Mouse (Mus musculus) layer of hippocampus, adult 18-20 months (tissue): ENCODE measurements around the gene Lrp6. TPM values are rescaled to one million over a fixed set of nuclear protein-coding genes. Genes with fewer than 3 reads are reported as not detected.
A peak's percentile ranks its signal among the peaks of the same experiment; 100 is the strongest.

Source experiments
- DNase-seq, 2 experiments: peaks; one replicate each; pipeline ENCODE4 v3.0.0; 2022; ENCODE audit warnings: low spot score in 2 of 2
- total RNA-seq, 2 experiments: library from RNA; stranded (reverse); gene quantifications; 2 replicates each; pipeline ENCODE4 v1.2.3; 2021

Gene Lrp6
- total RNA-seq, 2 experiments from 2014 or later = 48.8 to 52.6 TPM

DNA sequence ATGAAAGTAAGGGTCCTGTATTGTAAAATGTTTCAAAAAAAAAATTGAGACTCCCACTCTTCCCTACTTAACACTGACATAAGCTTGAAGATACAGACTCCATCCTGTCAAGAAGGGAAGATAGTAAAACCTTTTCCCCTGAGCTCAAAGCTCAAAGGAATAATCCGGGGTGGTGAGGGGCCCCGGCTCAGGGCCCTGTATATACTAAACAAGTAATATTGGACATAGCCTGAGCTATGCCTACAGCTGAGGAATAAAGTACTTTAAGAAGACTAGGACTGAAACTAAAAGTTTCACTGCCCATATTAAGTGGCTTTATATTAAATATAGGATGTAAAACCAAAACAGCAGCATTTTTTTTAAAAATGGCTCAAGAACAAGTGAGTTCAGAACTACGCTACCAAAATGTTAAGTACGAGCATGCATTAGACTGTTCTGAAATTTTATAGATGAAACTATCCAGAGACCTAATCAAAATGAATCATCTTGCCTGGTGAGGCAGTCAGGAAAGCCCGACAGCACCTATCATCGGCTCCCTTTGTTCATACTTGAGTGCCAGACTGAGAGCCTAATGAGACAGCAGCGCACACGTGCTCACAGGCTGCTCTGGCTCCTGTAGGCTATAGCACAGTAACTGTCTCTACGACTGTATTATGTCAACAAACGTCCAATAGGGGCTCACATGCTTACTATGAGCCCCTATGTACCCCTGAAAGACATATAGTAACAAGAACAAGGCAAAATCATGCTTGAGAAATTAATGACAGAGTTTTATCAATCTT is 66.2 kb downstream of the Lrp6 start:
- DNase-seq = no peak

DNA sequence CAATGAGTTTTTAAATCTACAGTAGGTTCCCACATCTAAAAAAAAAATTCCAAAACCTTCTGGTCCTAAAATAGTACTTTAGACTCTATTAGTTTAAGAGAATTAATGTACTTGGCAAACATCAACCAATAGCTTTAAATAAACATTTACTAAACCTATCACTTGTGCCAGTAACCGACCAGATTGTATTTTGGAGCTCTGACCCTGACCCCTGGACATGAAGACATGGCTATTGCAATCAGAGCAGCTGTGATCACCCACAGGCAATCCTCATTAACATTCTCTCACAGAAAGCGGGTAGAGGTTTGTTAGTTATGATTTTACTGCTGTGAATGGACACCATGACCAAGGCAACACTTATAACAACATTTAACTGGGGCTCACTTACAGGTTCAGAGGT is 67.7 kb downstream of the Lrp6 start:
- DNase-seq = no peak

DNA sequence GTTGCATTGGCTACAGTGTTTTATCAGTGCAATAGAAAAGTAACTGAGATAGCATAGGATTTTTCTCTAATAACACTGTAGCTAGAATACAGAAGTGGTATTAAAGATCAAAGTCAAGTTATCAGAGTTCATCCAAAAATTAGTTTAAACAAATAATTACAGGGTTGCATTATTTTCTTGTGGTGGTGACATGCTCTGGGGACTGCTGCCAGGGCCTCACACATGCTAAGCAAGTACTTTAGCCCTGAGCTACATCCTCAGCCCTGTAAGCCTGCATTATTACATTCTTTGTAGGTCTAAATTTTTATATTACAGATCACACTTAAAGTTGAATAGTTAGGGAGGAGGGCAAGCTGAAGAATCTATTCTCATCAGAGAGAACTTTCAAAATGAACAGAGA is 68.2 kb downstream of the Lrp6 start:
- no peak for DNase-seq

DNA sequence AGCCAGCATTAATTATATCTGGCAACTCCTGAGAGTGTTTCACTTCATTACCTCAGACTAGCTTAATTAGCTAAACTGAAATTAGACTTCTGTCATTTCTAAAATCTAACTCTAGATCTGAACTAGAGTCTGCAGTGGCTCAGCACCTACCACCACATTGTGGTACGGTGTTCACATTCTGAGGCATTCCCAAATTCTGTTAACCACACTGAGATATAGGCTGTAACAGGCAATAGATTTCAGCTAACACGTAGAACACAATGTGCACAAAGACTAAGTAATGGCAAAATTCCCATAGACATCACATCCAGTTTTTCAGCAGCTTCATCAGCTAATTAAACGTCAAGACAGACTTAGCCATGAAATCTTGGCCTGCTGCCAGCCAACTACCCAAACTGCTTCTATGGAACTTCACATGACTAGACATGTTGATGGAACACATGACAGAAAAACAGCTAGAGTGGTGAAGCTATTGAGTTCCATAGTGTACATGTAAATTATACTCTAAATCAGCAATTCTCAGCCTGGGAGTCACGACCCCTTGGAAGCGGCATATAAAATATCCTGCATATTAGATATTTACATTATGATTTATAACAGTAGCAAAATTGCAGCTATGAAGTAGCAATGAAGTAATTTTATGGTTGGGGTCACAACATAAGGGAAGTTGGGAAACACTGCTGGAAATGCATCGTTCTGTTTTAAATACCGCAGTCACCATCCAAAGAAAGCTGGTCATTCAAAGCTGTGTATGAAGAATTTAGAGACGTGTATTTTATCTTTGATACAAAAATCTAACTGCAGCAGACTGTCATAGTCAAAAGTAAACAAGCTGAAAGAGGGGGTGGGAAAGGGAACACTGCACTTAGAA is 71.7 kb downstream of the Lrp6 start:
- DNase-seq = peak in 1 of 2 experiments; percentile 66

DNA sequence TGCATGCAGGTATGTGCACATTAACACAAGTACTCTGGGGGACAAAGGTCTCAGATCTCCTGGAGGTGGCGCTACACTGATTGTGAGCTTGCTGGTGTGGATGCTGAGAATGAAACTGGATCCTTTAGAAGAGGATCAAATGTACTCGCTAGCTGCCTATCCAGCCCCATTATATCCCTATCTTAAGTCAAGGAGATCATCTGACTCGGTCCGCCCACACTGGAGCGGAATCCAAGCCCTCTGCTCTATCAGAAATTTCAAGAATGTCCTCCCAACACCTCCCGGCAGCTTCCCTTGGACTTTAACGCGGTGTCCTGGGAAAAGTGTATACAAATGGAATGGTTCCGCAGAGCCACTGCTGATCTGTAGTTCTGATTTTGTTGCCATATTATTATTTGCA is 77.1 kb downstream of the Lrp6 start:
- no peak for DNase-seq

DNA sequence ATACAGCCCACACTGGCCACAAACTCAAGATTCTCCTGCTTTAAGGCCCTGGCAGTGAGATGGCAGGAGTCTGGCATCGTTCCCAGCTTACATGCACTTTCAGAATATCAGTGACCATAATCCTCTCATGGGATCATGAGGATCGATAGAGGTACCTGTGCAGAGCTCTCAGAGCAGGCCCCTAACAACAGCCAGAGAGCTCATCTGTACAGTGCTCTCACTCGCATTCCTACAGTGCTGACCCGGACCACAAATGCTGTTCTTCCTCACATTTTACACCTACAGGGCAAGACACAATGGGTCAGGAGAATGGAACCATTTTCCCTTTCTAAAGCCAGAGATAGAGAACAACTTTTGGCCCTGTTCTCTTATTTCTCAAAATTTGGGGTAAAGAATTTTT is 77.6 kb downstream of the Lrp6 start:
- no peak for DNase-seq

DNA sequence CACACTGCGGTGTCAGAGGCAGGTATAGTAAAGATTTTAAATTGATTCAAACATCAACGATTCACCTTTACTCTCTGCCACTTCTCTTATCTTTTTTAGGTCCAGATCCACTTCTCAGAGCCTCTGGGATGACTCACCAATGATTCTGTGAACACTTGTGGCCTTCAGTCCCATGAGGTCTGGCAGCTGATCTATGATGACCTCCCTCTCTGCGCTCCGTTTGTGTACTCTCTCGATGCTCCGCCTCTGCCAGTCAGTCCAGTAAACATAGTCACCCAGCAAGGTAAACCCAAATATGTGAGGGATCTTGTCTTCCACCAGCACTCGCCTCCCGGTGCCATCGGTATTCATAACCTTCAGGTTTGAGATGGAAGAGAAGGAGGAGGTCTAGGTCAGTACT is 80.4 kb downstream of the Lrp6 start:
- no peak for DNase-seq

DNA sequence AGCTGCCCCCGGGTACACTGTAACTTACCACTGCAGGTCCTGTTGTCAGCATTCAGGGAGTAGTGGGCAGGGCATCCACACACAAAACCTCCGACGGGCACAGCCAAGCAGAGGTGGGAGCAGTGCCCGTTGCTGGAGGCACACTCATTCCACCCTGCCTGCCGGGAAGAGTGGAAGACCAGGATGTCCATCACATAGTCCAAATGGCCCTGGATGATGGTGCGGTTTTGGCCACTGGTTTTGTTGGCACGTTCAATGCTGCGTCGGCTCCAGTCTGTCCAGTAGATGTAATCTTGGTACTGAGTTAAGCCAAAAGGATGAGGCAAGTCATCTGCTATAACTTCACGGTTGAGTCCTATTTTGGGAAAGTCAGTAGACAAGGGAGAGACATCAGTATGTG is 87.3 kb downstream of the Lrp6 start:
- no peak for DNase-seq

DNA sequence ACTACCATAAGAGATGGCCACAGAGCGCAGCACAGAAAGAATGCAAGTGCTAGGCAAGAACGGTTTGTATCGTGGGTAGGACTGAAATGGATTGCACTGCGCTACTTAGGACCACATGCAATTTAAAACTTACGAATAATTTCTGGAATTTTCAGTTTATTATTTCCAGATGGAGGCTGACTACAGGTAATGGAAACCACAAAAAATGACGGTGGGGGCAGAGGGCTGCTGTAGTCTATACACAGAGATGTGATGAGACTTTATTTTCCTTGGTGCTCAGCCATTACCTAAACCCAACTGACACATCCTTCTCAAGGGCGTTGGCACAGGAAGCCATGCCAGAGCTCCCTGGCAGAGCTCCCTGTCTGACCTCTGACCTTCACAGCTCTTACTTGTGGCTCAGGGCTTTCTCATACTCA is 93.6 kb downstream of the Lrp6 start:
- DNase-seq = no peak

DNA sequence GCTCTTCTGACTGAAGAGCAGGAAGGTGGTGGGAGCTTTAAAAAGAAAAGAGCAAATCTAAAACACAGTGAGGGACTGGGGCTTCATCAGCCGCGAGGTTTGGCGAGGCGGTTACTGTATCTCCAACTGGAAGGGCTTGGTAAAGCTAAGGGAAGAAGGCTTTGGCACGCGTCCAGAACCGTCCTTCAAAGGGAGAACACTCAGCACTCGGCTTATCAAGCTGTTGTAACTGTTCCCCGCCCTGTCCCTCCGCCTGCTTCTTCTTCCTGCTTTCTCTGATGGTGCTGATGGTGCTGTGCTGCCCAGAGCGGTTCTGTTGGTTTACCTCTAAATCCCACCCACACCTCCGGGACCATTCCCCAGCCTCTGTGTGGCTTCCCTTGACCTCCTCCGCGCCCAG is 95.9 kb downstream of the Lrp6 start:
- DNase-seq = peak; percentile 54 to 78

DNA sequence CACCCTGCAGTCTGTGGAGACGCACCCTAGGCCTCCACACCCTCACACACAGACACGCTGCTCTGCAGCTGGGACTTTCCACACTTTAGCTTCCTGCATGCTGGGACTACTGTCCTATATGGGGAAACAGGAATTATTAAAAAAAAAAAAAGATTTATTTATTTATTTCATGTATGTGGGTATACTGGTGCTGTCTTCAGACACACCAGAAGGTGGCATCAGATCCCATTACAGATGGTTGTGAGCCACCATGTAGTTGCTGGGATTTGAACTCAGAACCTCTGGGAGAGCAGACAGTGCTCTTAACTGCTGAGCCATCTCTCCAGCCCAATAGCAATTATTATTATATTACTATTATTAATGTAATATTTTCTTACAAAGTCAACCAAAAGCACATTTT is 97.5 kb downstream of the Lrp6 start:
- no peak for DNase-seq

DNA sequence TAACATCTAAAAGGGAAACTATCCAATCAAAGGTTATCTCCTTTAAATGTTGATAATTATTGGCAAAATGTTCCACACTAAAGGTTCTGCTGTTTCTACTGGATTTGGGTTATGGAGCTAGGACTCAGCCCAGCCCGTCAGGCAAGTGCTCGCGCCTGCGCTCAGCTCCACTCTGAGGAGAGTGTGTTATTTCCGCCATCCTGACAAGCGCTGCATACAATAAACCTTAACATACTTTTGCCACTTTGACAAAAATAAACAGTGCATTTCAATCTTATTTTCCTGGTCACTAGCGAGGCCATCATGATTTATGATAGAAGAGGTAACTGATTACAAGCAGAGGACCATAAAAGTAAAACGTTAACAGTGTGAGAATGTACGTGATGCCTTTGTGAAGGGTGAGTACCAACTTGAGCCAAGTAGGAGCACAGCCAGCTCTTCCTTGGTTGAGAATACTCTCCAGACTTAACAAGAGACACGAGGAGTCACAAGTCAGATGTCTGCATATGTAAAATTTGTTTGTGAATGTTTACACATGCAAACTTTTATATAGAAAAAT is 100.0 kb downstream of the Lrp6 start:
- DNase-seq = no peak

DNA sequence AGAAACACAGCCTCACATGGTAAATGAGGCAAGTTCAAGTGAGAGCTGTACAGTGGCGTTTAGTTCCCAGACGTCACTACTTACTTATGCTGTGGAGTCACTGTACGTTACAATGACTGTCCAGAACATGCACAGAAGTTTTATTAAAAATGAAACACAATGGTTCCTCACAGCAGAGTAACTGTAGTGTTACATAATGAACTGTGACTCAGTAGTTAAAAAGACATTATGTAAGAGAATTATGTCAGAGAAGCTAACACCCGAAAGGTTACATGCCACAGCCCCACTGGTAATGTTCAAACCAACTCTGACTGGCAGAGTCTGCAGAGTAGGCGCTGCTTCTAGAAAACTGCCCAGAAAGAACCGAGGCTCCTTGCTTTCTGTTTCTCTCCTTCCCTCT is 105.6 kb downstream of the Lrp6 start:
- DNase-seq = no peak

DNA sequence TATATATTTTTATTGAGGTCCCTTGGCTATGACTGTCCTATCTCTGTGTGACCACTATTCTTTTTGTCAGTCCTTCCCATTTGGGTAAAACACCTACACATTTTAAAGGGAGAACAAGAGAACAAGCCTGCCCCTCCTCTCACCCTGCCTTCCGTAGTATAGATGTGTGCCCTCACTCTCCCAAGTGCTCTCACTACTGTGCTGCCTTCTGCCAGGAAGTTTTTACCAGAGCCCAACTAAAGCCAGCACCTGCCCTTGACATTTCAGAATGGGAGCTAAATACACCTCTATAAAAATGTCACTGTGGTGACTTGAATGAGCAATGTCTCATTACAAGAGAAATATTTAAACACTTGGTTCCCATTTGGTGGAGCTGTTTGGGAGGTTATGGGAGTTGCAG is 108.4 kb downstream of the Lrp6 start:
- DNase-seq = no peak

DNA sequence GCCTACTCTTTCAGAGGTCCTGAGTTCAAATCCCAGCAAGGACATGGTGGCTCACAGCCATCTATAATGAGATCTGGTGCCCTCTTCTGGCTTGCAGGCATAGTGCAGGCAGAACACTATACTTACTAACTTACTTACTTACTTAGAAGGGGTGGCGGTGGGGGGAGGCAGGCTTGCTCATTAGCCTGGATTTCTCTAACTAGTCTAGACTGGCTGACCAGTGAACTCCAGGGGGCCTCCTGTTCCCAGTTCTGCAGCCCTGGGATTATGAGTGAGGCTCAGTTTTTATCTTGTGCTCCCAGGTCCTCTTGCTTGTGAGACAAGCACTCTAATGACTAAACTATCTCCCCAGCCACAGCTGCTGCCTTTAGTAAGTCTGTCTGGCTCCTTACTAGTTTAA is 112.7 kb downstream of the Lrp6 start:
- DNase-seq = no peak

DNA sequence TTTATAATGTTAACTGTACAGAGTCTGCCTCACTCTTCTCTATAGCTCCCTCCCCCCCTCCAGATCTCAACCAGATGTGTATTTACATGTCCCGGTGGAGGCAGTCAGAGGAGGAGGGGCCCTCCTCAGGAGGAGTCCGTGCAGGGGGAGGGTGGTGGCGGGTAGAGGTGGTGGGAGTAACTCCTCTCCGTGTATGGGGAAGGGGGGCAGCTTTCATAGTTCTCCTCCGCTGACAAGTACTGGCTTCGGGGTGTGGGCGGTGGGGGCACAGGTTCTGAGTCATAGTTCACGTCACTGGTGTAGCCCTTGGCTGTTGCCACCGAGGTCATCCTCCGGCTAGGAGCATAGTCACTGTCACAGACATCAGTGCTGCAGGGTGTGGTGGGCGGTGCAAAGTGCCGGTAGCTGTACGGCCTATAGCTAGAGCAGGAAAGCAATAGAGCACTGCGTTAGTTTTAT is 116.1 kb downstream of the Lrp6 start:
- no peak for DNase-seq

DNA sequence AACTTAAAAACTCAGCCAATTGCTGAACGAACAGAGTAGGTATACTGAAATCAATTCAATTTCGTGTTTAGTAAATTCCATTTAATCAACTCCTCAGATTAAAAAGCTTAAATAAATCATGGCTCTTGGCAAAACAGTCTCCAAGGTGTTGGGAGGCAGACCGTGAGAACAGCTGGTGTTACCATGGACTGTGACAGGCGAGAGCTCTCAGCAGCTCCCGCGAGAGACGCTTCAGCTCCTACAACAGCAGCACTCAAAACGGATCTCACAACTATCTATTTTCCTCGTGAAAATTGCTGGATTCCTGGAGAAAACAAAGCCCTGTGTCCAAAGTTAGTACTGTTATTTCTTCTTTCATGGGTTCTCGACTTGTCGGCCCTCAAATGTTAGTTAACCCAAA is 116.8 kb downstream of the Lrp6 start:
- peak in 1 of 2 experiments; percentile 46 for DNase-seq

DNA sequence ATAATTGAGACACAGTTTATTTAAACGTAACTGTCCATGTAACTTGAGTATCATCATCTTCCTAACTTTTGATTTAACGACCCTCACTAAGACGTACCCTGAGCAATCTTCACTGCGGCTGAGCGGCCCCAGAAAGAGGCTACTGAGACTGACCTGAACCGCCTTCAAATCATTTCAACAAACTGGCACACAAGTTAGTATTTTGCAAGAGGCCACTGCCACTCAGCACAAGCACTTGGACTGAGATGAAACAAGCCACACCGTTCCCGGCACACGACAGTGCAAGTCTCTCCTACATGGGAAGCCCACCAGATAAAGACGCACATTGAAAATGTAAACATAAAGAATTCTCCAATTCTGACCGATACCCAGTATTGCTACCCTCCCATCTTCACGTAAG is 118.3 kb downstream of the Lrp6 start:
- DNase-seq = no peak

DNA sequence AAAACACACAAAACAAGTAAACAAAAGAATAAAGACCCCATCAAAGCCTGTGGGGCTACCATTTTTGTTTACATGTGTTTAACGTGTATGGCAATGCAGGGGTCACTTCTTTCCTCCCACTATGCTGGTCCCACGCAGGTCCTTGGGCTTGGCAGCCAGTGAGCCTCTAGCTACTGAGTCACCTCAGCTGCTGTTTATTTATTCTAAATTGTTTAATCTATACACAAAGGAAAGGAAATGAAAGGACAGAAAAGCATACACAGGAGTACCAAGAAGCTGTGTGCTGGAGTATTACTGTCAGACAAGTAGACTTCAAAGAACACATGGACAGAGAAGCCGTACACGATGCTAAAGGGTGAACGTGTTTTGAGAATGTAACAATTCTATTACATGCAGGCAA is 122.8 kb downstream of the Lrp6 start:
- no peak for DNase-seq

DNA sequence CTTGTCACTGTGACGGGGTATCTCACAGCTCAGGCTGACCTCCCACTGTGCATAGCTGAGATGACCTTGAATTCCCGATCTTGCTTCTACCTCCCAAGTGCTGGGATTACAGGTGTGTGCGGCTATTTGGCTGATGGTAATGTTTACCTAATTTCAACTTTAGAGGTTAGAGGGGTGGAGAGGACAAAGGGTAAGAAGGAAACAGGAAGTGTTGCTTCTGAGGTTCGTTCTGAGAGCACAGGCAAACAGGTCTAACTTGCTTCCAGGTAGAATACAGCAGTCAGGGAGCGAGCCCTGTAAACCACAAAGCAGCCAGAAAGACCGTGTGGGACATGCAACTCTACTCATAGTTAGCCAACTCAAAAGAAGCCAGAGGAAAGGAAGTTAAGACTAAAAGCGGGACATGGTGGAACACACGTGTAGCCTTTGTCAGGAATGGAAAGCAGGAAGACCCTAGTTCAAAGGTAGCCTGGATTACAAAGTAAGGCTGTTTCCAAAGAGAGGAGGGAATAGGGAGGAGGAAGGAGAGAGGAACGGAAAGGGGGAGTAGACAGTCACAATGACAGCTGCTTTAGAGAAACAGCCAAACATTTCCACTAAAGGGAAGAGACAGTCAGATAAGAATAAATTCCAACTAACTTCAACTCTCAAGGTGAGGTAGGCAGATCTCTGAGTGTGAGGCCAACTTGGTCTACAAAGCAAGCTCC is 123.4 kb downstream of the Lrp6 start:
- DNase-seq = no peak

DNA sequence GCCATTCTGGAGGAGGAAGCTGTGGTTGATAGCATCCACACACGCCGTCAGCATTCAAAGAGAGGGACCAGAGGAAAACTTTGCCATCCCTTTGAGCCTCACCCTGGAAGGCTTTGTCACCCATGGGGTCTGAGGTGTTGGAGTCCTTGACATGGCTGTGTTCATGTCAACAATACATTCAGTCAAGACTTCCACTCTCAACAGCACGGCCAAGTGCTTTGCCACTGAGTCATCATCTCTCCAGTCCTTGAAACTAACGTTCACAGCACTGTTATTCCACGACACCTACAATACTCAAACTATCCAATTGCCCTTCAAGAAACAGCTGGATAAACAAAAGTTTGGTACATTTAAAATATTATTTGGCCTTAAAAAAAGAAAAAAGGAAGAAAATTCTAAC is 124.5 kb downstream of the Lrp6 start:
- no peak for DNase-seq

DNA sequence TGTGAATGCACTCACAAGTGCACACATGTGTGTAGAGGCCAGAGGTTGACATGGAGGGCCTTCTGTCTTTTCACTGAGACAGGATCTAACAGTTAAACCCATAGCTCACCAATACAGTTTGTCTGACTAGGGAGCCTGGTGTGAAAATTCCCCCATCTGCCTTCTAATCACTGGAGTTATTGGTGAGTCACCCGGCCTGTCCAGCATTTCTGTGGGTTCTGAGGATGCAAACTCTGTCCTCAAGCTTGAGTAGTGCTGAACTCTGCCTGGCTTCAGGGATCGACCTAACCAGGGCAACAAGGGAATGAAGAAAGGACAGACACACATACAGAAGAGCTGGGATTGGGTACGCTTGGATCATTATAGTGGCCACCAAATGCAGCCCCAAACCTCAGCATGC is 125.0 kb downstream of the Lrp6 start:
- no peak for DNase-seq
